Mouse (Mus musculus) large intestine, adult 2 months (tissue): Measurements from ENCODE around the gene Hmgcl. TPM values are rescaled to one million over a fixed set of nuclear protein-coding genes. Genes with fewer than 3 reads are reported as not detected.
"Not testable (repeated sequence)": the region's sequence is repeated elsewhere in the genome, so short reads cannot be mapped to it uniquely, and the experiment has no call there.

ENCODE experiments used
- DNase-seq: peaks from one replicate; pipeline ENCODE4 v3.0.0-alpha.2; 2012; ENCODE audit warnings: low read depth, low spot score
- WGBS: fragments of 180-500 bp; shearing (Covaris S2); methylation state at CpG from one replicate; pipeline ENCODE4 v1.1.7; 2018; 5-methylcytosine and 5-hydroxymethylcytosine counted together
- polyA plus RNA-seq: library from polyadenylated mRNA; depleted of rRNA; stranded (reverse); fragments of >200 nt; gene quantifications from 2 replicates; pipeline ENCODE4 v1.2.3, GENCODE M21; 2012

Gene Hmgcl
- polyA plus RNA-seq, 1 experiment = 68.5 TPM

GRCm38 (mm10) chr4:135925341-135925740, 20.9 kb upstream of the Hmgcl start:
- WGBS = 89% methylated on average over 5 of the region's 5 CpGs
- no peak for DNase-seq

- DNase-seq = no peak
- WGBS = 92% methylated on average over 10 of the region's 10 CpGs
Measured at GRCm38 (mm10) chr4:135926195-135926808, 19.9 kb upstream of the Hmgcl start.

GRCm38 (mm10) chr4:135926861-135927260, 19.4 kb upstream of the Hmgcl start:
- DNase-seq = no peak
- WGBS = 90% methylated on average over 3 of the region's 3 CpGs

- WGBS = 90% methylated on average over 9 of the region's 9 CpGs
- DNase-seq = no peak
Measured at GRCm38 (mm10) chr4:135928376-135928775, 17.9 kb upstream of the Hmgcl start.

- DNase-seq = no peak
- WGBS = 56% methylated on average over 5 of the region's 5 CpGs
Measured at GRCm38 (mm10) chr4:135929405-135929804, 16.8 kb upstream of the Hmgcl start.

GRCm38 (mm10) chr4:135929828-135930227, 16.4 kb upstream of the Hmgcl start:
- WGBS = 65% methylated on average over 9 of the region's 9 CpGs

GRCm38 (mm10) chr4:135930239-135930638, 16.0 kb upstream of the Hmgcl start:
- WGBS = 76% methylated on average over 8 of the region's 8 CpGs
- no peak for DNase-seq

More at GRCm38 (mm10) chr4:135929828-135930227, 16.4 kb upstream of the Hmgcl start:
- no peak for DNase-seq

- no peak for DNase-seq
- WGBS = 63% methylated on average over 5 of the region's 5 CpGs
Measured at GRCm38 (mm10) chr4:135931832-135932231, 14.4 kb upstream of the Hmgcl start.

GRCm38 (mm10) chr4:135934708-135935500, 11.3 kb upstream of the Hmgcl start:
- no peak for DNase-seq
- 78% methylated on average over 12 of the region's 12 CpGs for WGBS

- no peak for DNase-seq
- 70% methylated on average over 5 of the region's 5 CpGs for WGBS
Measured at GRCm38 (mm10) chr4:135935502-135935901, 10.7 kb upstream of the Hmgcl start.

GRCm38 (mm10) chr4:135938858-135939257, 7.4 kb upstream of the Hmgcl start:
- no peak for DNase-seq
- WGBS = 83% methylated on average over 7 of the region's 7 CpGs

- DNase-seq = not testable (repeated sequence)
- 91% methylated on average over 8 of the region's 8 CpGs for WGBS
Measured at GRCm38 (mm10) chr4:135941026-135941425, 5.2 kb upstream of the Hmgcl start.

- 41% methylated on average over 6 of the region's 6 CpGs for WGBS
- DNase-seq = no peak
Measured at GRCm38 (mm10) chr4:135942193-135942592, 4.1 kb upstream of the Hmgcl start.

- WGBS = 69% methylated on average over 4 of the region's 4 CpGs
- no peak for DNase-seq
Measured at GRCm38 (mm10) chr4:135943389-135943788, 2.9 kb upstream of the Hmgcl start.

GRCm38 (mm10) chr4:135945706-135946105, 542 bp upstream of the Hmgcl start:
- WGBS = 62% methylated on average over 10 of the region's 10 CpGs

GRCm38 (mm10) chr4:135946659-135947301, 532 bp downstream of the Hmgcl start:
- WGBS = under 1% methylated on average over 28 of the region's 28 CpGs
- DNase-seq = no peak

More at GRCm38 (mm10) chr4:135945706-135946105, 542 bp upstream of the Hmgcl start:
- DNase-seq = no peak

- DNase-seq = no peak
- WGBS = 27% methylated on average over 8 of the region's 8 CpGs
Measured at GRCm38 (mm10) chr4:135948142-135948541, 1.9 kb downstream of the Hmgcl start.

GRCm38 (mm10) chr4:135949475-135949874, 3.2 kb downstream of the Hmgcl start:
- 67% methylated on average over 10 of the region's 10 CpGs for WGBS

GRCm38 (mm10) chr4:135949911-135950310, 3.7 kb downstream of the Hmgcl start:
- DNase-seq = no peak
- WGBS = 46% methylated on average over 6 of the region's 6 CpGs

More at GRCm38 (mm10) chr4:135949475-135949874, 3.2 kb downstream of the Hmgcl start:
- DNase-seq = no peak

GRCm38 (mm10) chr4:135950365-135950764, 4.1 kb downstream of the Hmgcl start:
- DNase-seq = no peak
- 34% methylated on average over 6 of the region's 6 CpGs for WGBS
